Mouse (Mus musculus): ENCODE measurements at regions not wholly inside any gene's neighbourhood (a gene's known extent, or its start where the extent isn't known, plus 50 kb on each side); places are given as distances from the start of the nearest gene placed in this dataset.

DNA sequence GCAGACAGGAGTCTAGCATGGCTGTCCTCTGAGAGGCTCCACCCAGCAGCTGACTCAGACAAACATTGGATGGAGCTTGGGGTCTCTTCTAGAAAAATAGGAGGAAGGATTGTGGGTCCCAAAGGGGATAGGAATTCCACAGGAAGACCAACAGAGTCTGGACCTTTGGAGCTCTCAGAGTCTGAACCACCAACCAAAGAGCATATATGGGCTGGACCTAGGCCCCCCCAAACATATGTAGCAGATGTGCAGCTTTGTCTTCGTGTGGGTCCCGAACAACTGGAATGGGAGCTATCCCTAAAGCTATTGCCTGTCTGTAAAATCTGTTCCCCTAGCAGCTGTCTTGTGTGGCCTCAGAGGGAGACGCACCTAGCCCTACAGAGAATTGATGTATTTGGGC lies 50.1 kb upstream of the Cpm start:
- no peak for ATAC-seq

- no peak for ATAC-seq
Measured at GRCm38 (mm10) chr10:117578696-117579146, 50.6 kb upstream of the Cpm start.

GRCm38 (mm10) chr10:117577970-117578695 lies 51.2 kb upstream of the Cpm start:
- ATAC-seq = no peak

- no peak for ATAC-seq
Measured at GRCm38 (mm10) chr10:117576881-117577730, 52.2 kb upstream of the Cpm start.

DNA sequence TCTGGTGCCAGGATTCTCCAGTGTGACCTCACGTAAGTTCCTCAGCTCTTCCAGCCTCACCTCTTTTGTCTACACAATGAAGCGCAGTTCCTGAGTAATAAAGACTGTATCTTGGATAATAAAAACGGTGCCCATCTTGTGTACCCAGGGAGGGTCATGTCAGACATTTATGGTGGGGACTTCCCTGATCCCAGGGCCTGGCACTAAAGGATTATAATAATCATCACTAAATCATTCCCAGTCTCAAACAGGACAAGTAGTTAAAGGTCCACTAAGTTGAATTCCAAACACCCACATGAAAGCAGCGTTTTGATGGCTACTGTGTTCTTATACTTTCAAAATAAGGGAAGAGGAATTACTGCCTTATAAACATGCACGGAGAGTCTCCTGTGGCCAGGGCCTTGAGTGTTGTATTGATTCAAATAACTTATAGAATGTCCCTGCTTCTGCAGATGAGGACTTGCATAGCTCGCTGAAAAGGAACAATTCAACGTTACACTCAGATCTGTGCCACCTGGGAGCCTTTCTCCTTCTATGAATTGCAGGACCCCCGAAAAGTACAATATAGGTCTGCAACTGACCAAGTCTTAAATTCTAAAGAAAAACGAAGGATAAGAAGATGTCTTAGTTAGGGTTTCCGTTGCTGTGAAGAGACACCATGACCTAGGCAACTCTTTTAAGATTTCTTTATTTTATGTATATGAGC lies 53.0 kb upstream of the Cpm start:
- ATAC-seq = no peak

DNA sequence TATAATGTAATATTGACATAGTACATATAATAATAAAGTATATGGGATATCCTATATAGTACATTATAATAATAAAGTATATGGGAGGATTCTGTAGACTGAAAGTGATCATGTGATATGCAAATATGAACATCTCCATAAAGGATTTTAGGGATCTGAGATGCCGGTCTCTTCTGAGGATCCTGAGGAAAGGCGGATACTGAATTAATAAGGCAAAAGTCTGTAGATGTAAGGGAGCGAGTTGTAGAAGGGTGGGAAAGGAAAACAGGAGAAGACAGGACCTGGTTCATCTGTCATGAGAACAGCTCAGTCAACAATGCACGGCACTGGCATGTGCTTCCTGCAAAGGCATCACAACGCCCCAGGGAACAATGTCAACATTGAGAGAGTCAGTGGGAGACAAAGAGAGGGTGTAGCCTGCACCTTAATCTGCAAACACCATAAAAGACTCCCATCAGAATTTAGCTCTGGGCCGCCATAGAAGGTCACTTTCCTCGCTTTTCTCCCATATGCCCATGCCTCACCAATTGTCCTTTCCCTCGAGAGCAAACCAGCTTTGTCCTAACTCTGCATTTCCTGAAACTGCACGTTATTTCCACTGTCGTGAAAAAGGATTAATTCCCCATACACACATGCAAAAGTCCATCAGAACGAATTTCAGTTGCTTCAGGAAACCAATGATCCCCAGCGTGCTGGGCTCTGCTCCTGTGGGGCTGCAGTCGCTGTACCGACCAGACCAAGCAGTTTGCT lies 53.7 kb upstream of the Cpm start:
- ATAC-seq = no peak

- no peak for ATAC-seq
Measured at GRCm38 (mm10) chr10:117574915-117575314, 54.4 kb upstream of the Cpm start.

DNA sequence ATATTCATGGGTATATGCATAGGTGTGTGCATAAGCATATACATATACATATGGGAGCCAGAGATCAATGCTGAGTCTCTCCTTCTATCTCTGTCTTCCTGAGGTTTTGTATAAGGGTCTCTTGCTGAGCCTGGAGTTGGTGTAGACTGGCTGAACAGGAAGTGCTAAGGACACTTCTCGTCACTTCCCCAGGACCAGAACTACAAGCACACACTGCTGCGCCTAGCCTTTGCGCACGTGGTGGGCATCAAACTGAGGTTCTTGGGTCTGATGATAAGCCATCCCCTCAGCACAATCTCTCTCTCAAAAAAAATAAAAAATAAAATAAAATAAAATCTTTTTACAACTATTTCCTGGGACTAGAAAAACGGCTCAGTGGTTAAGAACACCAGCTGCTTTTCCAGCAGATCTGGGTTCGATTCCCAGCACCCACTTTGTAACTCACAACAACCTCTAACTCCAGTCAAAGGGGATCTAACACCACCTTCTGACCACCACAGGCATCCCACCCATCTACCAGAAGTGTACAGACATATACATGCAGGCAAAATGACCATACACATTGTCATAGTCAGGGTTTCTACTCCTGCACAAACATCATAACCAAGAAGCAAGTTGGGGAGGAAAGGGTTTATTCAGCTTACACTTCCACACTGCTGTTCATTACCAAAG lies 55.1 kb upstream of the Cpm start:
- ATAC-seq = no peak

DNA sequence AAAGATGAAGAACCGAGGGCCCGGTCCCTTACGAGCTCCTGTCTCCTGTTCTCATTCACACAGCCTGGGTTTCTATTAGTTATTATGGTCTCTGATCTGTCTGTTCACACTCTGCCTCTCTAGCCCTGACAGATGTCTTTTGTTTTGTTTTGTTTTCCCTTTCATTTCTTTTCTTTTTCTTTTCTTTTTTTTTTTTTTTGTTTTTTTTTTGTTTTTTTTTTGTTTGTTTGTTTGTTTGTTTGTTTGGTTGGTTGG lies 55.8 kb upstream of the Cpm start:
- no peak for ATAC-seq

- ATAC-seq = no peak
Measured at GRCm38 (mm10) chr10:117572746-117573595, 56.3 kb upstream of the Cpm start.

GRCm38 (mm10) chr10:117571891-117572573 lies 57.3 kb upstream of the Cpm start:
- ATAC-seq = no peak

DNA sequence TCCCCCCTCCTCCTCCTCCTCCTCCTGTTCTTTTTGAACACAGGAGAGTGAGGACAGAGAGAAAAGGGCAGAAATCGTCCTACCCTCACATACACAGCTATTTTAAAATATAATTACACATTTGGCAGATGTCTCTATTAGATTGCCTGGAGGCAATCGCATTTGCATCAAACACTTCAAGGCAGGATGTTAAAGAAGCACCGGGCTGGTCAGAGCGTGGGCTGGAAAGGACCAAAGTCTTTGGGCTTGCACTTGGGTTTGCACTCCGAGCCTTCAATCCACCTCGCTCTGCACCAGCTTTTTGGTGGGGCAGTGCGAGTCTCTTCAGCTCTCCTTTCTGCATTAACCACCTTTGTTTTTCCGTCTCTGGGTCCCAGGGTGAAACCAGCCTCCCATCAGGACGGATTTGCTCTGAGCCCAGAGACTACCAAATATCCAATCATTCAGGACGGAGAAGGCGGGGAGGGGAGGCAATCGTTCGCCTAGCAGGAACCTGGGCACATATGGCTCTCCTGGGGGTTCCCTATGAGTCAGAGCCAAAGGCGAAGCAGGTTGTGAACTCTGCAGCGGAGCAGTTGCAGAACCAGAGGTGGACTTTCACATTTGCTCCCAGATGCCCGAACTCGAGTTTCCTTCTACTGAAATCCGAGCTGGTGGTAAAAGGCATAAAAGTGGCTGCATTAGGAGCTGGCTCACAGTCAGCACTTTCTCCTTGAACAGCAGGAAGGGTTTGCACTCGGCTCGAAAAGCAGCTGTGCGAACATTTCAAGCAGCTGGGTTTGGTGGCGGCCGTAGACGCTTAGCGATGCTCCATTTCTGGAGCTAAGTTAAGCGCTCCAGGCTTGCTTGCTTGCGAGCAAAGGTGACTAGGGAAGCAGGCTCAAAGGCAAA lies 58.1 kb upstream of the Cpm start:
- ATAC-seq = peak; percentile 52

GRCm38 (mm10) chr10:117570091-117570970 lies 59.0 kb upstream of the Cpm start:
- ATAC-seq = no peak

- ATAC-seq = no peak
Measured at GRCm38 (mm10) chr10:117569301-117570079, 59.8 kb upstream of the Cpm start.

- ATAC-seq = no peak
Measured at GRCm38 (mm10) chr10:117568472-117569300, 60.6 kb upstream of the Cpm start.

- no peak for ATAC-seq
Measured at GRCm38 (mm10) chr10:117568138-117568387, 61.2 kb upstream of the Cpm start.

Data from activated CD4-positive, CD25-positive, alpha-beta regulatory T cell, adult 4 months (primary cell).